Mouse (Mus musculus) kidney, embryonic 16.5 days (tissue): ENCODE results near the gene Cd3e. TPM values are rescaled to one million over a fixed set of nuclear protein-coding genes. Genes with fewer than 3 reads are reported as not detected.

ENCODE experiments used
- ATAC-seq: fragments of 200-750 bp; cut with Nextera tagmentation; 2 replicates; pipeline ENCODE4 v1.8.0; 2017; ENCODE audit warnings: moderate TSS enrichment; ENCODE audit not compliant: low FRiP score, low TSS enrichment
- H3K27ac ChIP-seq: fragments of 300-500 bp; sonication (generic); 2 replicates; pipeline ENCODE4 v1.5.1; 2014; ENCODE audit warnings: low read length
- H3K27me3 ChIP-seq: fragments of 300-500 bp; sonication (generic); 2 replicates; pipeline ENCODE4 v1.6.1; 2014; ENCODE audit warnings: low read length, control low read depth, mixed read lengths; ENCODE audit not compliant: insufficient read depth
- H3K36me3 ChIP-seq: fragments of 300-500 bp; sonication (generic); 2 replicates; pipeline ENCODE4 v1.6.1; 2014; ENCODE audit warnings: low read length, control low read depth, mixed read lengths; ENCODE audit not compliant: insufficient read depth
- H3K4me1 ChIP-seq: fragments of 300-500 bp; sonication (generic); 2 replicates; pipeline ENCODE4 v1.6.1; 2014; ENCODE audit warnings: low read length, control low read depth, mixed read lengths; ENCODE audit not compliant: insufficient read depth
- H3K4me2 ChIP-seq: fragments of 300-500 bp; sonication (generic); replicated peaks from 2 replicates; pipeline ENCODE4 v1.6.1; 2014; ENCODE audit warnings: low read depth, low read length
- H3K4me3 ChIP-seq: fragments of 300-500 bp; sonication (generic); 2 replicates; pipeline ENCODE4 v1.5.1; 2014; ENCODE audit warnings: mild to moderate bottlenecking, low read length
- H3K9ac ChIP-seq: fragments of 300-500 bp; sonication (generic); replicated peaks from 2 replicates; pipeline ENCODE4 v1.6.1; 2014; ENCODE audit warnings: low read length
- H3K9me3 ChIP-seq: fragments of 300-500 bp; sonication (generic); 2 replicates; pipeline ENCODE4 v1.6.1; 2016; ENCODE audit warnings: low read length, control low read depth
- WGBS: fragments of 180-500 bp; shearing (Covaris S2); extraction: QIAGEN DNeasy Blood & Tissue Kit; methylation state at CpG from one replicate; pipeline ENCODE4 v1.1.7; 2014; 5-methylcytosine and 5-hydroxymethylcytosine counted together
- polyA plus RNA-seq: library from polyadenylated mRNA; unstranded; fragments of >200 nt; fragmentation: Nextera tagmentation; extraction: Ambion mirVana; gene quantifications from 2 replicates; pipeline ENCODE4 v1.2.1, GENCODE M21; 2015

The Cd3e gene
- polyA plus RNA-seq, 1 experiment from 2014 or later = not detected

DNA sequence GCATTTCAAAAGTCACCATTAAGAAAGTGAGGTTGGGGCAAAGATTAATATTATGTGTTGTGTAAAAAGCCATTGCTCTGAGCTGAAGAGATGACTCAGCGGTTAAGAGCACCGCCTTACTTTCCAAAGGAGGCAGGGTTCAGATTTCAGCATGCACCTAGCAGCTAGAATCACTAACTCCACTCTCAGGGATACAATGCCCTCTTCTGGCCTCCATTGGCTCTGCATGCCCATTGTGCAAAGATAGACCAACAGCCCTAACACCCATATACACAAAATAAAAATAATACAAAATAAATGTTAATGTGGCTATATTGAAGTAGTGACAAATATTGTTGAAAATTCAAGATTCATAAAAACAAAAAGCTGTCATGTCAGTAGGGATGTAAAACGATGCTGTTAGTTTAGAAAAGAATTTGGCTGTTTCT is 42.6 kb downstream of the Cd3e start:
- no peak overlapping the region for H3K4me3 ChIP-seq
- peaks cover 15% of the 10 kb centered on the region; the same call in 1 of the 2 replicates for H3K4me1 ChIP-seq
- H3K4me2 ChIP-seq = no peak overlapping the region
- ATAC-seq = 0 out of 2 replicates have a peak, but pooled peaks have one; percentile 32
- H3K36me3 ChIP-seq = peaks cover 3% of the 10 kb centered on the region; the same call in 1 of the 2 replicates
- no peak overlapping the region for H3K27ac ChIP-seq
- WGBS = 23% methylated on average over 3 of the region's 3 CpGs
- H3K9ac ChIP-seq = no peak overlapping the region
- H3K9me3 ChIP-seq = no peaks in the 10 kb centered on the region
- H3K27me3 ChIP-seq = no peaks in the 10 kb centered on the region

DNA sequence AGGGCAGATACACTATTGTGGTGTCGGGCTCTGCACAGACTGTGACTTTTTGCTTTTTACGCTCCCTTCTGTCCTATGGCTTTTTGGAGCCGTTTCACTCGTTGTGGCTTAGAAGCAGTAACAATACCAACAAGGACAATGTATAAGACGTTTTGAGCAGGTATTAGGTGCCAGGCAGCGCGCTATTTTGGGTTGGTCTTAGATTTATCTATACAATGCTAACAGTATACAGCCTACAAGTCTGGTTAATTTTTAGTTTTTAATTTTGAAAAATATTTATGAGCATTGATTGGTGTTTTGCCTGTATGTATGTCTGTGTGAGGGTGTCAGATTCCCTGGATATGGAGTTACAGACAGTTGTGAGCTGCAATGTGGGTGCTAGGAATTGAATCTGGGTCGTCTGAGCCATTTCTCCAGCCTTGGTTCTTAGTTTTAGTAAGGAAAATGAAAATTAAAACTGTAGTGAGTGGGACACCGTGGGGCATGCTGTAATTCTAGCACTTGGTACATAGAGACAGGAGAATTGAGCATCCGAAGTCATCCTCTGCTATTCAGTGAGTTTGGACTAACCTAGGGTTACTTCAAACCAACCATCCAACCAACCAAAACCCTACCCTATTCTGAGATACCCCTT is 43.5 kb downstream of the Cd3e start:
- peak overlapping the region; percentile 63 for H3K9ac ChIP-seq
- H3K4me1 ChIP-seq = peaks cover 15% of the 10 kb centered on the region; the same call in 1 of the 2 replicates
- no peaks in the 10 kb centered on the region for H3K27me3 ChIP-seq
- WGBS = 14% methylated on average over 10 of the region's 10 CpGs
- peak overlapping the region; percentile 76 for H3K4me3 ChIP-seq
- peaks cover 7% of the 10 kb centered on the region; the same call in 1 of the 2 replicates for H3K36me3 ChIP-seq
- H3K4me2 ChIP-seq = peak overlapping the region; percentile 88
- ATAC-seq = peak; percentile 54; the same call in 1 of the 2 replicates
- 0 out of 2 replicates have a peak overlapping the region, but pooled peaks have one; percentile 52 for H3K27ac ChIP-seq
- no peaks in the 10 kb centered on the region for H3K9me3 ChIP-seq

DNA sequence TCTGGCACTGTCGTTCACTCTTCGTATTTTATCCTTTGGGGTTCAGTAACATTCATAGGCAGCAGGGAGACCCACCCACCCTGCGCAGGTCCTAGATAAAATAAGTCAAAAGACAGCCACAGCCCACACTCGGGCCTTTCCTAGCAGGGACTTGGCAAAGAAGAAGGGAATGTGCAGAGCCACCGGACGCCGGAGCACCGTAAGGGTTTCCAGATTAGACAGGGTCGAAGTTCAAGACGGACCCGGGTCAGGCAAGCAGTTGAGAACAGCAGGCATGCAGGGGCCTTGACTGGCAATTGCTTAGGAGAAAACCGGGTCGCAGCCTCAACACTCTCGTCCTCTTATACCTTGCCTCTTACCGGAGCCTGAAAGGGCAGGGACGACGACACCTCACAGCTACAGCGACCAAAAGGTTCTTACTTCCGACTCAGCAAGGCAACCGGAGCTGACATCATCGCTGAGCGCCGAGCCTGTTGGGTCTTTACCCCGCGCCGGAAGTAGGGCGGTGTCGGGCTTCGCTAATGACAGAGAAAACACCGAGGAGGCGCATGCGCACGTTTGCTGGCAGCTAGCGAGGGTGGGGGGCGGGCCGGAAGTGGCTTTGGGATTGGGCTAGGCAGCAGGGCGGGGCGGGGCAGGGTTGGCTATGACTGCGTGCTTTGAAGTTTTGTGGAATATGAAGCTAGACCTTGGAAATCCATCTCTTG is 44.1 kb downstream of the Cd3e start, which contains the start of gene Ube4a:
Gene Ube4a, minus strand, starts transcription at position 475 of the 707 bp plus-strand sequence.
- Histone ChIP-seq H3K27me3 (no peaks in the 10 kb centered on the region), H3K9ac (peak within 1 kb of the TSS; percentile 82), H3K4me1 (peaks cover 15% of the 10 kb centered on the region; the same call in 1 of the 2 replicates), H3K9me3 (no peaks in the 10 kb centered on the region), H3K4me3 (peak within 1 kb of the TSS; percentile 76), H3K4me2 (peak within 1 kb of the TSS; percentile 91), H3K36me3 (peaks cover 7% of the 10 kb centered on the region; the same call in 1 of the 2 replicates), H3K27ac (peak within 1 kb of the TSS; percentile 52; the same call in 1 of the 2 replicates)
- under 1% methylated on average over 39 of the region's 39 CpGs for WGBS
- ATAC-seq = peak; percentile 97

DNA sequence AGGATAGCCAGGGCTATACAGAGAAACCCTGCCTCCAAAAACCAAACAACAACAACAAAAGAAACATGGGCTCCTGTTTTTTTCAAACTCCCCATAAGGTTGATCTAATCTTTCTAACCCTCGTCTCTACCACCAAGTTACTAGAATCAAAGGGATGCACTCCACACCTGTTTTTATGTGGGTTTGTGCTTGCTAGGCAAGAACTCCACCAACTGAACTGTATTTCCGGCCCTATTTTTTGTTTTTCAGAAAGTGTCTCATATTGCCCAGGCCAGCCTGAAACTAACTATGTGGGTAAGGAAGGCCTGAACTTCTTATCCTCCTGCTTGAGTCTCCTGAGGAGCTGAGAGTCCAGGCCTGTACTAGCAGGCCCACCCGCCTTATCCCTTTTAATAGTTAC is 55.0 kb downstream of the Cd3e start:
- no peak for ATAC-seq
- Histone ChIP-seq H3K27me3 (no peaks in the 10 kb centered on the region), H3K9me3 (no peaks in the 10 kb centered on the region), H3K4me3 (no peak overlapping the region), H3K4me1 (no peaks in the 10 kb centered on the region), H3K9ac (no peak overlapping the region), H3K27ac (no peak overlapping the region), H3K36me3 (peaks cover 56% of the 10 kb centered on the region), H3K4me2 (no peak overlapping the region)
- 91% methylated on average over 3 of the region's 3 CpGs for WGBS

Other genes starting within 250 kb of the Cd3e start
- 217 and 219 TPM in 2 replicates for gene Arcn1, start 241.8 kb downstream of the Cd3e start, polyA plus RNA-seq
- gene Ift46, start 241.7 kb downstream of the Cd3e start, polyA plus RNA-seq = 100 and 111 TPM in 2 replicates
- gene Tmem25, start 210.3 kb downstream of the Cd3e start, polyA plus RNA-seq = 34.9 and 40.4 TPM in 2 replicates
- gene Ttc36, start 206.6 kb downstream of the Cd3e start, polyA plus RNA-seq = 161 and 182 TPM in 2 replicates
- 10.8 and 13.5 TPM in 2 replicates for gene Kmt2a, start 128.3 kb downstream of the Cd3e start, polyA plus RNA-seq
- gene Atp5l, start 88.9 kb downstream of the Cd3e start, polyA plus RNA-seq = 677 and 753 TPM in 2 replicates
- gene Ube4a, start 44.0 kb downstream of the Cd3e start, polyA plus RNA-seq = 24.3 and 29.1 TPM in 2 replicates
- not detected in 2 replicates for gene Cd3g, start 29.2 kb downstream of the Cd3e start, polyA plus RNA-seq
- not detected in 2 replicates for gene Cd3d, start 27.8 kb downstream of the Cd3e start, polyA plus RNA-seq
- gene Mpzl2, start 30.2 kb upstream of the Cd3e start, polyA plus RNA-seq = 20.3 and 23.4 TPM in 2 replicates
- 3.2 and 3.7 TPM in 2 replicates for gene Mpzl3, start 45.6 kb upstream of the Cd3e start, polyA plus RNA-seq
- 0.30 TPM in 1 of 2 replicates, not detected in the other for gene Jaml, start 69.6 kb upstream of the Cd3e start, polyA plus RNA-seq
- 4.7 and 5.0 TPM in 2 replicates for gene Scn2b, start 108.2 kb upstream of the Cd3e start, polyA plus RNA-seq
- 0.91 and 1.0 TPM in 2 replicates for gene Scn4b, start 128.8 kb upstream of the Cd3e start, polyA plus RNA-seq
- gene BC049352, start 172.4 kb upstream of the Cd3e start, polyA plus RNA-seq = 0.15 TPM in 1 of 2 replicates, not detected in the other
- 0.33 and 0.61 TPM in 2 replicates for gene Tmprss4, start 194.5 kb upstream of the Cd3e start, polyA plus RNA-seq